Mouse (Mus musculus) liver, adult (tissue): ENCODE measurements around the gene Atf7ip.
A peak's percentile ranks its signal among the peaks of the same experiment; 100 is the strongest.
"Not testable (repeated sequence)": the region's sequence is repeated elsewhere in the genome, so short reads cannot be mapped to it uniquely, and the experiment has no call there.

Experiments used
- GATA4 ChIP-seq: IDR thresholded peaks from 2 replicates; pipeline ENCODE4 v1.6.1; 2014; ENCODE audit warnings: mild to moderate bottlenecking, low read length; ENCODE audit not compliant: insufficient replicate concordance

The Atf7ip gene

GRCm38 (mm10) chr6:136505867-136506266, at the start of gene Atf7ip:
Atf7ip (plus strand) TSS chr6:136506167.
- not testable (repeated sequence) for TF ChIP-seq GATA4

- TF ChIP-seq GATA4, result no peak
Measured at GRCm38 (mm10) chr6:136456302-136456701, 49.7 kb upstream of the Atf7ip start.

- TF ChIP-seq GATA4, result no peak
Measured at GRCm38 (mm10) chr6:136459156-136459555, 46.8 kb upstream of the Atf7ip start.

- TF ChIP-seq GATA4, result no peak
Measured at GRCm38 (mm10) chr6:136463491-136463890, 42.5 kb upstream of the Atf7ip start.

- TF ChIP-seq GATA4, result no peak; the same call in 1 of the 2 replicates
Measured at GRCm38 (mm10) chr6:136464121-136464621, 41.8 kb upstream of the Atf7ip start.

- TF ChIP-seq GATA4, result peak; percentile 24; the same call in 1 of the 2 replicates
Measured at GRCm38 (mm10) chr6:136465021-136465420, 40.9 kb upstream of the Atf7ip start.

GRCm38 (mm10) chr6:136465959-136466381, 40.0 kb upstream of the Atf7ip start:
- peak; percentile 37; the same call in 1 of the 2 replicates for TF ChIP-seq GATA4

- TF ChIP-seq GATA4, result no peak
Measured at GRCm38 (mm10) chr6:136466956-136467750, 38.8 kb upstream of the Atf7ip start.

GRCm38 (mm10) chr6:136467837-136468236, 38.1 kb upstream of the Atf7ip start:
- TF ChIP-seq GATA4, result no peak

GRCm38 (mm10) chr6:136468401-136468912, 37.5 kb upstream of the Atf7ip start:
- TF ChIP-seq GATA4, result peak; percentile 83; the same call in 1 of the 2 replicates

GRCm38 (mm10) chr6:136468974-136469792, 36.8 kb upstream of the Atf7ip start:
- TF ChIP-seq GATA4, result no peak

GRCm38 (mm10) chr6:136469807-136470206, 36.2 kb upstream of the Atf7ip start:
- no peak for TF ChIP-seq GATA4

GRCm38 (mm10) chr6:136470321-136471230, 35.4 kb upstream of the Atf7ip start:
- no peak for TF ChIP-seq GATA4

GRCm38 (mm10) chr6:136471601-136472000, 34.4 kb upstream of the Atf7ip start:
- no peak for TF ChIP-seq GATA4
